Mouse (Mus musculus): ENCODE results near the gene Ryr1. TPM values are rescaled to one million over a fixed set of nuclear protein-coding genes. Genes with fewer than 3 reads are reported as not detected.

Gene Ryr1
- polyA plus RNA-seq (2016; fragmentation: Nextera tagmentation; extraction: Ambion mirVana): 5.2 and 5.7 TPM in 2 replicates

DNA sequence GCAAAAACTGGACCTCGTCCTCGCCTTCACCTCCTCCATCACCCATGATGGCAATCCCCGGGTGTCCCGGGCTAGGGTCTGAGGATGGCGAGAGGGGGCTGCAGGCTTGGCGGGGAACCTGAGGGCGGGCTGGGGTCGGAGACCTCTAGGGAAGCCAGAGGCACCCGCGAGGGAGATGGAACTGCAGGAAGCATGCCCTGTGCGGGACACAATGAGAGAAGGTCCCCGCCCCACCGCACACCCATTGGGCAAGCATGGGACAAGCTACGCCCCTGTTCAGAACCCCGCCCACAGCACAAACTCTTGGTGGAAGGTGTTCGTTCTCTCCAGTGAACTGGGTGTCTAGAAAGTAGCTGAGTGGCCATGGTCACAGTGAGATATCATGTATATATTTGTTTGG lies at the start of gene Ryr1:
Gene Ryr1 (minus strand): TSS at position 210 of the 400 bp plus-strand sequence.
- Histone ChIP-seq H3K27me3 (no peaks in the 10 kb centered on the region; the same call in 1 of the 2 replicates), H3K4me1 (peaks cover 11% of the 10 kb centered on the region), H3K27ac (no peak within 1 kb of the TSS), H3K4me2 (replicated peaks) (peak within 1 kb of the TSS; percentile 68), H3K9ac (peak within 1 kb of the TSS; percentile 47; the same call in 1 of the 2 replicates), H3K36me3 (no peaks in the 10 kb centered on the region), H3K4me3 (peak within 1 kb of the TSS; percentile 36), H3K9me3 (replicated peaks) (no peaks in the 10 kb centered on the region)
- peak; percentile 67; the same call in 1 of the 2 replicates for ATAC-seq (ENCODE audit: low FRiP score)
- 0% methylated on average over 16 of the region's 16 CpGs for WGBS

DNA sequence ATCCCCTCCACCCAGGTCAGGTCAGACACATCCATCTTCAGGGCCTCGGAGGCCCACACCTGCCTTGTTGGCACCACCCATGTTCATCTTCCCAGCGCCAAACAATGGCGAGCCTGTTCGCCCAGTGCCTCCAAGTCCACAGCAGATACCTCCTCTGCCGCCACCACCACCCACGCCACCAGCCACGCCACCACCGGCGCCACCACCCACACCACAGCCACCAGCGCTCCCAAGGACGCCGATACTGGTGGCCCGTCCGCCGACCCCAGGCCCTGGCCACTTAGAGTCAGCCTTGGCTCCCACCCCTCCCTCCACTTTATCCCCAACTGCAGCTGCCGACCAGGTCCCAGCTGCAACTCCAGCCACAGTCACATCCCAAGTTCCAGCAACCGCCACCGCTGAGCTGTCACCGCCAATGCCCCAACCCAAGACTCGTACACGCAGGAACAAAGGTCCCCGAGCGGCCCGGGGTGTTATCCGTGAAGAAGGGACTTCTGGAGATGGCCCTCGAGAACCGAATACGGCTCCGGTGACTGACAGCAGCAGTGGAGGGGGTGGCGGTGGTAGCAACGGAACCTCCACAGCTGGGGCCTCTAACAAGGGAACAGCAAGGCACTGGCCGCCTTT lies 47.5 kb upstream of the Ryr1 start:
- Histone ChIP-seq H3K4me3 (no peak overlapping the region), H3K36me3 (peaks cover 40% of the 10 kb centered on the region), H3K4me2 (replicated peaks) (no peak overlapping the region), H3K9ac (no peak overlapping the region), H3K4me1 (peaks cover 45% of the 10 kb centered on the region), H3K27me3 (peaks cover 58% of the 10 kb centered on the region), H3K9me3 (replicated peaks) (no peaks in the 10 kb centered on the region), H3K27ac (no peak overlapping the region)
- 28% methylated on average over 32 of the region's 32 CpGs for WGBS
- no peak for ATAC-seq (ENCODE audit: low FRiP score)

DNA sequence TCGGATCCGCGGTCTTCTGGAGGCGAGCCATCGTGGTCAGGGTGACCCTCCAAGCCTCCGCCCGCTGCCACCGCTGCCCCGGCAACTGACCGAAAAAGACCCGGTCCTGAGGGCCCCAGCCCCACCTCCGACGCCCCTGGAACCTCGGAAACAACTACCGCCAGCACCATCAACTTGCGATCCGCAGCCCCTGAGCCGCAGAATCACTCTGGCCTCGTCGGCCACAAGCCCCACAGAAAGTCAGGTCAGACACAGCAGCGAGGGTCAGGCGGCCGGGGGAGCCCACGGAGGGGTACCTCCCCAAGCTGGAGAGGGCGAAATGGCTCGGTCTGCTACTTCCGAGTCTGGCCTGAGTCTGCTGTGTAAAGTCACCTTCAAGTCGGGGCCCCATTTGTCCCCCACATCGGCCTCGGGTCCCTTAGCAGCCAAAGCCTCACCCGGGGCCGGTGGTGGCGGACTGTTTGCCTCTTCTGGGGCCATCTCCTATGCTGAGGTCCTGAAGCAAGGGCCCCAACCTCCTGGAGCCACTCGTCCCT lies 46.7 kb upstream of the Ryr1 start:
- H3K36me3 ChIP-seq: peaks cover 34% of the 10 kb centered on the region
- WGBS: 5% methylated on average over 34 of the region's 34 CpGs
- H3K27me3 ChIP-seq: peaks cover 58% of the 10 kb centered on the region

DNA sequence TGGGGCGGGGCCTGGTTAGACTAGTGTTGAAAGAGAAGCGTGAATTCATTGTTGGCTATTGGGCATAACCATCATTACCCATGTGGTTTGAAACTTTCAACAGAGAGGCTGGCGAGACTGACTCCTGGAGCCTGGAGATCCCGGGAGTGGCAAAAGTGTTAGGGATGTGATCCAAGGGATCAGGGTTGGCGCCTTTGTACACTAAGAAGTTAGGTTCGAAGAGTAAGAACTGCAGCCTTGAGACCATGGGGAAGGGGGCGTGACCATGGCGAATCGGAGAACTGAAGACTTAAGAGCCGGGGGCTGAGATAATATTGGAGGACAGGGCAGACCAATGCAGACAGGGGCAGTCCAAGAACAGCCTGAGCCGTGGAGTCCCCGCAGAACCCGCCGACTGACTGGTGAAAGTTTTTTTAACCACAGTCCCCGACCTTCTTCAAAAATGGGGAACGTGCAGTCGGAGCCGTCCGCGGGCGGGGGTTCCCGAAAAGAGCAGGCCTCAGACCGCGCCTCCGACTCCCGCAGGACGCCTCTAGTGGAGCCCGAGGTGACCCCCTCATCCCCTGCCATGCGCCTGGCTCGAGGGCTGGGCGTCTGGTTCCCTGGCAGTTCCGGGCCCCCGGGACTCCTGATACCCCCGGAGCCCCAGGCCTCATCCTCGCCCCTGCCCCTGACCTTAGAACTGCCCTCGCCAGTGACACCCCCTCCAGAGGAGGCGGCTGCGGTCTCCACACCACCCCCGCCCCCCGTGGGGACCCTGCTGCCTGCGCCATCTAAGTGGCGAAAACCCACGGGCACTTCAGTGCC lies 46.0 kb upstream of the Ryr1 start:
- WGBS: 1% methylated on average over 43 of the region's 43 CpGs
- peak overlapping the region; percentile 68 for H3K4me3 ChIP-seq
- no peak overlapping the region for H3K27ac ChIP-seq
- no peak for ATAC-seq (ENCODE audit: low FRiP score)
- no peaks in the 10 kb centered on the region for H3K9me3 ChIP-seq (replicated peaks)
- peaks cover 57% of the 10 kb centered on the region for H3K27me3 ChIP-seq
- H3K36me3 ChIP-seq: peaks cover 27% of the 10 kb centered on the region
- H3K4me2 ChIP-seq (replicated peaks): peak overlapping the region; percentile 76
- peaks cover 46% of the 10 kb centered on the region for H3K4me1 ChIP-seq
- peak overlapping the region; percentile 54 for H3K9ac ChIP-seq

More for the DNA sequence above, 46.7 kb upstream of the Ryr1 start:
- Histone ChIP-seq H3K4me2 (replicated peaks) (peak overlapping the region; percentile 76), H3K9me3 (replicated peaks) (no peaks in the 10 kb centered on the region), H3K27ac (no peak overlapping the region), H3K4me1 (peaks cover 46% of the 10 kb centered on the region), H3K4me3 (peak overlapping the region; percentile 68), H3K9ac (peak overlapping the region; percentile 54; the same call in 1 of the 2 replicates)
- ATAC-seq (ENCODE audit: low FRiP score): no peak

DNA sequence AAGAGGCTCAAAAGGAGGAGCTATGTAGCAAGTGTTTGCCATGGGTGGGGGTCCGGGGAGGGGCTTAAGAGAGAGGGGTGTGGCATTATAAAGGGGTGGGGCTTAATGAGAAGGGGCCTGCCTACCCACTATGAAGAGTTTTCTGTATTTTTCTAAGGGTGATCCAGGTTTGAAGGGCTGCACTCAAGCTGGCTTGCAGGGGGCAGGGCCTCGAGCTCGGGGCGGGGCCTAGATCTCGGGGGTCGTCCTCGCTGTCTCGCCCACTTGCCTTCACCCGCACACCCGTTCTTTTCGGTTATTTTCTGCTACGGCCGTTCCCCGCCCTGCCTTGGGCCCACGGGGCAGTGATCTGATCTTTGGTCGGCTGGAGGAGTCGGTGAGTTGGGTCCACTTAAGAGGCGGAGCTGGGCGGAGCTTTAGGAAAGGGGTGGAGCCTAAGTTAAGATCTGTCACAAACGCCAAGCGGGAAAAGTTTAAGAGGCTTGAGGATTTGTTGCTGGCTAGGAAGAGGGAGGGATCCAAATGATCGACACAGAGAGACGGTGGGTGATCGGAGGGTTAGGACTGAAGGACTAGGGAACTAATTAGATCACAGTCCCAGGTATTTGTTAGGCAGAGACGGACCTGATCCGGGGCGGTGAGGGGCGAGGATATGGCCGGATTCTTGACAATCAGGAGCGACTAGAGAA lies 45.2 kb upstream of the Ryr1 start, which contains the start of the genes Ggn and Spred3:
Gene Ggn (plus strand): TSS at position 145 of the 689 bp plus-strand sequence.
Gene Spred3 (minus strand): TSS at position 346 of the 689 bp plus-strand sequence.
- Histone ChIP-seq H3K27me3 (peaks cover 51% of the 10 kb centered on the region), H3K9me3 (replicated peaks) (no peaks in the 10 kb centered on the region), H3K36me3 (peaks cover 20% of the 10 kb centered on the region), H3K4me1 (peaks cover 46% of the 10 kb centered on the region), H3K9ac (peak within 1 kb of the TSS; percentile 67), H3K4me3 (peak within 1 kb of the TSS; percentile 68), H3K27ac (peak within 1 kb of the TSS; percentile 85), H3K4me2 (replicated peaks) (peak within 1 kb of the TSS; percentile 76)
- peak; percentile 46 for ATAC-seq (ENCODE audit: low FRiP score)
- under 1% methylated on average over 30 of the region's 30 CpGs for WGBS

DNA sequence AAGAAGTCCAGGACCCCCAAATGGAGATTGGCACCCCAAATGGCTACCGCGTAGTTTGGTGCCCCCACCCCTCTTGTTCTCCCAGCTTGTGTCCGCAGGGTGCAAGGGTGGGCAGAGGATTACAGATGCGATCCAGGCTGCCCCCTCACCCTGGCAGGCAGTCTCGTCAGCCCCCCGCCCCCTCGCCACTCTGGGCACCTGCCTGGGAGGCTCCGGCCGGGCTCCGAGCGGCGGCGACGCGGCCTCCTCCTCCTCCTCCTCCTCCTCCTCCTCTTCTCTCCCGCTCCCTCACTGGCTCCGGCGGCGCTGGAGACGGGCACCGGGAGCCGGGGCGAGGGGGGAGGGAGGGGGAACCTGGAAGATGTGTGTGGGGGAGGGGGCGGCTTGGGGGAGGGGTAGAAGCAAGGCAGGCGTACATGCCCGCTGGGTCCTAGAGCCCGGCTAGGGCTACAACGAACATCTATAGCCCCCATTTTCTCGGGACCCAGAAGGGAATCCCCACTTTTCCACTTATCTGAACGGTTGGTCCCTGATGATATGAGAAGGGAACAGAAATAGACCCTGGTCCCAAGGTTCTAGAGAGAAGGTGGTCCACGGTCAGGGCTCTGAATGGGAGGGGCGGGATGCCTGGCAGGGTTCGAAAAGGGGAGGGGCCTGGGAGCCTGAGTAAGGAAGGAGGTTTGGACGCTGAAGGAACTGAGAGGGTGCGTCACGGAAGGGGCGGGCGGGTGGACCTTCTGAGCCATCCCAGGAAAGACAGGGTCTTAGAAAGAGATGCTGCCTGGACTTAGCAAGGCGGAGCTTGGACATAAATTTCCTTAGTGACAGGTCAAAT lies 44.5 kb upstream of the Ryr1 start:
- Histone ChIP-seq H3K4me2 (replicated peaks) (peak overlapping the region; percentile 76), H3K27ac (peak overlapping the region; percentile 85), H3K4me1 (peaks cover 46% of the 10 kb centered on the region), H3K9me3 (replicated peaks) (no peaks in the 10 kb centered on the region), H3K36me3 (peaks cover 12% of the 10 kb centered on the region), H3K9ac (peak overlapping the region; percentile 67), H3K27me3 (peaks cover 45% of the 10 kb centered on the region), H3K4me3 (peak overlapping the region; percentile 68)
- peak; percentile 80 for ATAC-seq (ENCODE audit: low FRiP score)
- whole genome bisulfite sequencing: under 1% methylated on average over 31 of the region's 39 CpGs

DNA sequence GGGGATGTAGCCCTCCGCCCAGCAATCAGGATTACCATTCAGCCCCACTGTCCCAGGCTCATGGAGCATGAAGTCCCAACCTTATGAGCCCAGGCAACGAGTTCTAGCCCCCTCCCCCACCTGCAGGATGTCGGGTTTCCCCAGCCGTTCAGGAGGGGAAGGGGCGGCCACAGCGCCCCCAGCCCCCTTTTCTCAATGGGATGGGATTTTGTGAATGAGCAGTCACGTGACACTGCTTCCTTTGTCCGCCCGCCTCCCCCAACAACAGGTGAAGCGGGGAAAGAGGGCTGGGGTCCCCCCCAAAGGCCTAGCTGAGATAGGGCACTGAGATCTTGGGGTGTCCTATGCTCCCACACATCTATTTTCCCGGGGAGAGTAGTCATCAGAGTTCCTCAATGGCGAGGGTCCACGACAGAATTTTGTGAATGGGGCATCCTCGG lies 43.8 kb upstream of the Ryr1 start:
- Histone ChIP-seq H3K4me3 (peak overlapping the region; percentile 68), H3K27ac (peak overlapping the region; percentile 85), H3K9me3 (replicated peaks) (no peaks in the 10 kb centered on the region), H3K4me2 (replicated peaks) (peak overlapping the region; percentile 76), H3K36me3 (peaks cover 6% of the 10 kb centered on the region), H3K9ac (peak overlapping the region; percentile 67), H3K27me3 (peaks cover 38% of the 10 kb centered on the region), H3K4me1 (peaks cover 46% of the 10 kb centered on the region)
- peak; percentile 29 for ATAC-seq (ENCODE audit: low FRiP score)
- 1% methylated on average over 14 of the region's 14 CpGs for WGBS

DNA sequence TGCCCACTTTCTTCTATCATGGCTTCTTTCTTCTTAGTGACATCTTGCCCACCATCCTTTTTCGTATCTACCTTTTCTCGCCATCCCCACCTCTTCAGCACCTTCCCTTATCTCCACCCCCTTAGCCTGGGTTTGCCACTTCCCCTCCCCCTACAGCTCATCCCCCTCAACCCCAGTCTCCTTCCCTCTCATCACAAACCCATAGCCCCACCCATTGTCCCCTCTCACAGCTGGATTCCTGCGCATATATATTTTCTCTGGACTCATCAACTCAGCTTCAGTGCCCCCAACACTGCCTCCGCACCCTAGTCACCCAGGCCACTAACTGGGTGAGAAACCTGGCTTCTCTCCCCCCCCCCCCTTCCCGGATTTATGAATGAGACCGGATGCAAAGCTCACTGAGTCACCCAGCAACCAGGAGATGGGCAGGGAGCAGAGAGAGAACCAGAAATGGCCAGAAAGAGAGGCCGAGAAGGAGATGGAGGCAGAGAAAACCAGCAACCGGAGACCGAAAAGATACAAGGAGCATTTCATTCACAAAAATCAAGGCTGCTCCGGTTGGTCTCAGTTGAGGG lies 43.2 kb upstream of the Ryr1 start:
- WGBS: 1% methylated on average over 10 of the region's 10 CpGs
- Histone ChIP-seq H3K4me1 (peaks cover 46% of the 10 kb centered on the region), H3K27ac (peak overlapping the region; percentile 85), H3K36me3 (no peaks in the 10 kb centered on the region; the same call in 1 of the 2 replicates), H3K9ac (peak overlapping the region; percentile 67), H3K4me3 (peak overlapping the region; percentile 68), H3K9me3 (replicated peaks) (no peaks in the 10 kb centered on the region), H3K4me2 (replicated peaks) (peak overlapping the region; percentile 76), H3K27me3 (peaks cover 32% of the 10 kb centered on the region)
- ATAC-seq (ENCODE audit: low FRiP score): no peak

DNA sequence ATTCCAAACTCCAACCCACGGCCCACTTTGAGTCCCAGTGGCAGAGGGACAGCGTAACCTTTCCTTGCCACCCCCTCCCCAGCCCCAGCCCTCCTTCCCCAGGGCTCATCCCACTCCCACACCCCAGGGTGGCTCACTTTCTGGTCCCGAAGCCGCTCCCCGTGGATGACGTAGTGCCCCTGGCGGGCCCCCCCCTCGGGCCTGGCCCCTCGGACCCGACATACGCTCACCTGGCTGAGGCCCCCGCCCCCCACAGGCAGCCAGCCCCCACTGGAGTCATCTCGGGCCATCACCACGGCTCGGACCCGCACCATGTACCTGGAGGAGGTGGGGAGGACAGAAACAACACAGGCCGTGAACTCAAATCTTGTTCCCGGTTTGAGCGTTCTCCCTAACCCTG lies 42.7 kb upstream of the Ryr1 start:
- H3K9ac ChIP-seq: peak overlapping the region; percentile 67; the same call in 1 of the 2 replicates
- H3K36me3 ChIP-seq: no peaks in the 10 kb centered on the region
- peaks cover 40% of the 10 kb centered on the region for H3K4me1 ChIP-seq

DNA sequence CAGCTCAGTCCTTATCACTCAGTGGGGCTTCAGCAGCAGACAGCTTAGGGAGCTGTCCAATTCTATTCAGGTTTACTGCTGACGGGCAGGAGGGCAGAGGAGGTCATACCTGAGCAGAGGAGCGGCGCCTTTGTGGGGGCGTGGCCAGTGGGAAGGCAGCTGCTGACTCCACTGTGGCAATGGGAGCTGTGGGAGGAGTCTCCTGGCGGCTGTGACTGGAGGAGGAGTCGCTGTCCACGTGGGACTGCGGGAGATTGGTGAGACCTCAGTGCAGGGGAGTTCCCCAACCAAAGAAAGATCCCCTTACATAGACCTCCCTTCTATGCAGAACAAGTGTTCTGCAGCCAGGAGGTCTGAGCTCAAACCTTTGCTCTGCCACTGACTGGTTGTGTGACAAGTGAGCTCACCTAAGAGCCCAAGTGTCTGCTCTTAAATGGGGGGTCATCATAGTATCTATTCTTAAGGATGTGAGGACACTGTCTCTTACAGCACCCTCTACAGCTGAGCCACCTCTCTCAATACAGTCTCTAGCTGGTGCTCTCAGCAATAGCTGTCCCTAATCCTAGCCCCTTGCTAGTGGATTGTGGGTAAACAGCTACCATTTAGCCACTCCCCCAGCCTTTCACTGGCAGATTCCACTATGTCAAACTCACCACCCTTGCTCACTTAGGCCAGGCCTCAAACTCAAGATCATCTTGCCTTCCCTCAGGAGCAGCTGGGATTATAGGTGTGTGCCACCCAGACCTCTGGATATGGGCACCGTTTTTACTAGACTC lies 38.0 kb upstream of the Ryr1 start:
- Histone ChIP-seq H3K9me3 (replicated peaks) (no peaks in the 10 kb centered on the region), H3K27ac (no peak overlapping the region), H3K9ac (no peak overlapping the region), H3K27me3 (peaks cover 32% of the 10 kb centered on the region), H3K36me3 (peaks cover 8% of the 10 kb centered on the region; the same call in 1 of the 2 replicates), H3K4me2 (replicated peaks) (no peak overlapping the region), H3K4me1 (peaks cover 5% of the 10 kb centered on the region), H3K4me3 (no peak overlapping the region)
- 19% methylated on average over 9 of the region's 9 CpGs for WGBS
- ATAC-seq (ENCODE audit: low FRiP score): no peak

More for the DNA sequence above, 42.7 kb upstream of the Ryr1 start:
- WGBS: 15% methylated on average over 19 of the region's 19 CpGs
- no peaks in the 10 kb centered on the region for H3K9me3 ChIP-seq (replicated peaks)
- peaks cover 30% of the 10 kb centered on the region for H3K27me3 ChIP-seq
- no peak overlapping the region for H3K27ac ChIP-seq
- peak overlapping the region; percentile 76 for H3K4me2 ChIP-seq (replicated peaks)
- no peak for ATAC-seq (ENCODE audit: low FRiP score)
- H3K4me3 ChIP-seq: peak overlapping the region; percentile 68
